Mouse (Mus musculus) adrenal gland, postnatal 4 days (tissue): ENCODE results near the gene Abca7. TPM values are rescaled to one million over a fixed set of nuclear protein-coding genes. Genes with fewer than 3 reads are reported as not detected.
"Not testable (repeated sequence)": the region's sequence is repeated elsewhere in the genome, so short reads cannot be mapped to it uniquely, and the experiment has no call there.

Source experiments
- DNase-seq, 2 experiments: peaks; one replicate each; pipeline ENCODE4 v3.0.0; 2021 to 2022; ENCODE audit warnings: low spot score in 2 of 2, mixed read lengths in 2 of 2
- long read RNA-seq, 2 experiments: library from polyadenylated mRNA; stranded (forward); transcript quantifications; one replicate each; pipeline ENCODE4 v2.0.0; 2021
- total RNA-seq, 2 experiments: library from RNA; stranded (reverse); gene quantifications; 2 replicates each; pipeline ENCODE4 v1.2.3; 2021

Abca7 gene
- 10 to 100 TPM; 21.9 to 23.0 TPM for total RNA-seq
- long read RNA-seq, experiment 1, partial matches to known transcripts, result 4 of 11 reads
- long read RNA-seq, experiment 1, other reads (novel, unspliced or antisense), result 7 of 11 reads
- long read RNA-seq, experiment 2, full-length matches to known transcripts, result 3 of 29 reads
- long read RNA-seq, experiment 2, partial matches to known transcripts, result 16 of 29 reads
- long read RNA-seq, experiment 2, other reads (novel, unspliced or antisense), result 10 of 29 reads

- DNase-seq, result peak; percentile 91 to 95
Measured at GRCm38 (mm10) chr10:79996272-79997033, at the start of gene Abca7. TSS of gene Abca7 (plus strand) at chr10:79996494.

- DNase-seq, result no peak
Measured at GRCm38 (mm10) chr10:79946752-79947322, 49.5 kb upstream of the Abca7 start.

- no peak for DNase-seq
Measured at GRCm38 (mm10) chr10:79947502-79947901, 48.8 kb upstream of the Abca7 start.

- no peak for DNase-seq
Measured at GRCm38 (mm10) chr10:79949873-79950272, 46.4 kb upstream of the Abca7 start.

GRCm38 (mm10) chr10:79950661-79951060 is 45.6 kb upstream of the Abca7 start:
- no peak for DNase-seq

- DNase-seq, result no peak
Measured at GRCm38 (mm10) chr10:79953946-79954345, 42.3 kb upstream of the Abca7 start.

GRCm38 (mm10) chr10:79955691-79956090 is 40.6 kb upstream of the Abca7 start:
- DNase-seq, result no peak

GRCm38 (mm10) chr10:79956643-79957154 is 39.6 kb upstream of the Abca7 start:
- DNase-seq, result no peak

GRCm38 (mm10) chr10:79958140-79958816 is 38.0 kb upstream of the Abca7 start:
- peak; percentile 61 to 74 for DNase-seq

GRCm38 (mm10) chr10:79959412-79959811 is 36.9 kb upstream of the Abca7 start:
- DNase-seq, result not testable (repeated sequence)

GRCm38 (mm10) chr10:79959847-79960601 is 36.3 kb upstream of the Abca7 start, which contains the start of gene Wdr18:
TSS of gene Wdr18 (plus strand) at chr10:79960152.
- DNase-seq, result peak; percentile 97 to 99

- no peak for DNase-seq
Measured at GRCm38 (mm10) chr10:79960671-79961294, 35.5 kb upstream of the Abca7 start.

GRCm38 (mm10) chr10:79964727-79965126 is 31.6 kb upstream of the Abca7 start:
- DNase-seq, result no peak

- DNase-seq, result no peak
Measured at GRCm38 (mm10) chr10:79965325-79965724, 31.0 kb upstream of the Abca7 start.

- DNase-seq, result no peak
Measured at GRCm38 (mm10) chr10:79966886-79967400, 29.4 kb upstream of the Abca7 start.

GRCm38 (mm10) chr10:79968181-79968580 is 28.1 kb upstream of the Abca7 start:
- no peak for DNase-seq

GRCm38 (mm10) chr10:79969124-79969568 is 27.1 kb upstream of the Abca7 start:
- DNase-seq, result no peak

- no peak for DNase-seq
Measured at GRCm38 (mm10) chr10:79970415-79971182, 25.7 kb upstream of the Abca7 start, which contains the start of gene Grin3b. TSS of gene Grin3b (plus strand) at chr10:79970715.

GRCm38 (mm10) chr10:79971183-79971497 is 25.2 kb upstream of the Abca7 start:
- DNase-seq, result no peak
